ENCODE assay signal across 15 mouse cellular contexts in genomic region chr1:156474854-156475253, GRCm38 (mm10). TPM values are rescaled to one million over a fixed set of nuclear protein-coding genes. Genes with fewer than 3 reads are reported as not detected.
A peak's percentile ranks its signal among the peaks of the same experiment; 100 is the strongest.
DNase-seq lines count a peak whose midpoint lies in the region; ATAC-seq and TF ChIP-seq lines count a peak whose summit lies in the region.
"Had no signal": no experiment of that assay in that cellular context is flagged by ENCODE, and none has a peak within 500 bp of the region (broad histone marks: within the 10 kb centered on the region; RNA-seq: fewer than 3 reads in every experiment).

No protein-coding gene starts in this region.

- no peak overlapping the region for H3K27ac ChIP-seq in midbrain, embryonic 10.5 days (replicated peaks)
- no peak overlapping the region for H3K27ac ChIP-seq in midbrain, embryonic 15.5 days
- 0 out of 2 replicates have a peak overlapping the region, but pooled peaks have one; percentile 41 for H3K27ac ChIP-seq in thymus, adult 2 months (ENCODE audit: control insufficient read depth, insufficient read depth, low read length)
- H3K27ac ChIP-seq: embryonic facial prominence, embryonic 13.5 days; forebrain, embryonic 12.5 days; forebrain, embryonic 15.5 days; hindbrain, embryonic 12.5 days; hindbrain, embryonic 15.5 days had no signal

- no peaks in the 10 kb centered on the region for H3K36me3 ChIP-seq in midbrain, embryonic 10.5 days
- no peaks in the 10 kb centered on the region for H3K36me3 ChIP-seq in midbrain, embryonic 15.5 days (replicated peaks)
- no peaks in the 10 kb centered on the region for H3K36me3 ChIP-seq in thymus, adult 2 months (ENCODE audit: control insufficient read depth, insufficient read depth, low read length)
- H3K36me3 ChIP-seq in myocyte (ENCODE audit: control insufficient read depth, insufficient read depth), result peaks cover 7% of the 10 kb centered on the region
- H3K36me3 ChIP-seq: embryonic facial prominence, embryonic 13.5 days; forebrain, embryonic 15.5 days; hindbrain, embryonic 12.5 days; hindbrain, embryonic 15.5 days had no signal

- H3K27me3 ChIP-seq in midbrain, embryonic 10.5 days (ENCODE audit: low read depth, poor library complexity, severe bottlenecking), result peaks cover 5% of the 10 kb centered on the region; the same call in 1 of the 2 replicates
- H3K27me3 ChIP-seq in midbrain, embryonic 15.5 days (replicated peaks), result no peaks in the 10 kb centered on the region
- H3K27me3 ChIP-seq in thymus, adult 2 months (ENCODE audit: control insufficient read depth, insufficient read depth, low read length), result no peaks in the 10 kb centered on the region
- H3K27me3 ChIP-seq in myocyte (ENCODE audit: control insufficient read depth, insufficient read depth, insufficient read length), result no peaks in the 10 kb centered on the region
- H3K27me3 ChIP-seq: embryonic facial prominence, embryonic 13.5 days; forebrain, embryonic 15.5 days; hindbrain, embryonic 15.5 days; Patski had no signal

- H3K9me3 ChIP-seq in midbrain, embryonic 10.5 days (replicated peaks), result no peaks in the 10 kb centered on the region
- no peaks in the 10 kb centered on the region for H3K9me3 ChIP-seq in midbrain, embryonic 15.5 days
- H3K9me3 ChIP-seq: embryonic facial prominence, embryonic 10.5 days; forebrain, embryonic 12.5 days; forebrain, embryonic 15.5 days; hindbrain, embryonic 15.5 days had no signal

- no peak for TF ChIP-seq CTCF in thymus, adult 2 months (IDR thresholded peaks at IDR 0.05; ENCODE audit: borderline replicate concordance, control insufficient read depth, extremely low read depth, insufficient read depth, low read length, poor library complexity)

- H3K4me1 ChIP-seq in midbrain, embryonic 10.5 days, result peaks cover 46% of the 10 kb centered on the region
- H3K4me1 ChIP-seq in midbrain, embryonic 15.5 days, result peaks cover 11% of the 10 kb centered on the region
- peaks cover 16% of the 10 kb centered on the region for H3K4me1 ChIP-seq in thymus, adult 2 months (replicated peaks; ENCODE audit: control insufficient read depth, insufficient read depth, low read length)

- no peak overlapping the region for H3K4me2 ChIP-seq in midbrain, embryonic 15.5 days
- H3K4me2 ChIP-seq in myocyte (ENCODE audit: low read depth), result peak overlapping the region; percentile 64

- no peak overlapping the region for H3K9ac ChIP-seq in midbrain, embryonic 15.5 days

- no peak for TF ChIP-seq POLR2A in thymus, adult 2 months (IDR thresholded peaks at IDR 0.05; ENCODE audit: control insufficient read depth, extremely low read depth, insufficient read depth, low read length, poor library complexity)
- no peak for TF ChIP-seq POLR2A in myocyte (IDR thresholded peaks at IDR 0.05; ENCODE audit: insufficient read length, low read depth)

- H3ac ChIP-seq in myocyte (ENCODE audit: control insufficient read depth, insufficient read length), result no peak overlapping the region

- ATAC-seq in midbrain, embryonic 15.5 days (replicated peaks), result no peak

- WGBS in midbrain, embryonic 10.5 days, result 24% methylated on average over 3 of the region's 3 CpGs
- WGBS in midbrain, embryonic 15.5 days, result 11% methylated on average over 3 of the region's 3 CpGs
- WGBS in thymus, adult 2 months, result 79% methylated on average over 3 of the region's 3 CpGs

- H3K79me2 ChIP-seq in myocyte (ENCODE audit: control insufficient read depth, insufficient read depth), result peaks cover 41% of the 10 kb centered on the region

- no peak overlapping the region for H3K4me3 ChIP-seq in midbrain, embryonic 10.5 days
- no peak overlapping the region for H3K4me3 ChIP-seq in midbrain, embryonic 15.5 days
- H3K4me3 ChIP-seq in thymus, adult 2 months (ENCODE audit: control insufficient read depth, insufficient read depth, low read length), result no peak overlapping the region
- H3K4me3 ChIP-seq in myocyte, result no peak overlapping the region

- DNase-seq in midbrain, embryonic 10.5 days (ENCODE audit: low spot score), result peak; percentile 14
- DNase-seq in thymus, adult 2 months, result no peak
- no peak for DNase-seq in thymus, adult 18-20 months
- no peak for DNase-seq in ovary, postnatal 36 days (ENCODE audit: low spot score)

TF ChIP-seq in myocyte, 11 proteins besides CTCF, POLR2A, EP300 and RAD21:
- no peak for TF ChIP-seq USF1 (IDR thresholded peaks at IDR 0.05; ENCODE audit: low read depth)
- TF ChIP-seq MYOD1 (IDR thresholded peaks at IDR 0.05; ENCODE audit: control insufficient read depth in 1 of 3, insufficient read length in 2 of 3, low read depth in 2 of 3), result peak in 2 of 3 experiments; percentile 62 to 72
- no peak for TF ChIP-seq REST (IDR thresholded peaks at IDR 0.05; ENCODE audit: insufficient read depth, insufficient read length)
- TF ChIP-seq TCF12 (IDR thresholded peaks at IDR 0.05; ENCODE audit: insufficient read depth, poor library complexity, severe bottlenecking), result no peak
- TF ChIP-seq TCF3 (IDR thresholded peaks at IDR 0.05; ENCODE audit: insufficient read length, low read depth), result peak; percentile 29
- peak in 2 of 3 experiments; percentile 51 to 91 for TF ChIP-seq MYOG (IDR thresholded peaks at IDR 0.05; ENCODE audit: control insufficient read depth in 1 of 3, insufficient read depth in 1 of 3, insufficient read length in 2 of 3, low read depth in 2 of 3)
- TF ChIP-seq MAX (IDR thresholded peaks at IDR 0.05; ENCODE audit: low read depth), result no peak

RNA-seq across cellular contexts. Expression of gene Soat1, which starts 0.7 kb away (rescaled TPM):
- 26.3 and 29.4 TPM in 2 replicates for polyA plus RNA-seq in midbrain, embryonic 10.5 days (2016; fragmentation: Nextera tagmentation; extraction: Ambion mirVana)
- polyA plus RNA-seq in midbrain, embryonic 15.5 days (2015; fragmentation: Nextera tagmentation; extraction: Ambion mirVana), result 9.1 and 9.2 TPM in 2 replicates
- 103 and 119 TPM in 2 replicates for polyA plus RNA-seq in thymus, adult 2 months (2012; rRNA removed)
- 42.2 TPM for polyA plus RNA-seq in myocyte (2012; fragmentation: generic; extraction: Trizol)

RNA-seq across cellular contexts. Expression of gene Gm10031, which starts 49.0 kb away (rescaled TPM):
- 0.35 TPM in 2 replicates for polyA plus RNA-seq in midbrain, embryonic 10.5 days (2016; fragmentation: Nextera tagmentation; extraction: Ambion mirVana)
- 0.38 and 0.45 TPM in 2 replicates for polyA plus RNA-seq in midbrain, embryonic 15.5 days (2015; fragmentation: Nextera tagmentation; extraction: Ambion mirVana)
- 33.7 and 36.5 TPM in 2 replicates for polyA plus RNA-seq in thymus, adult 2 months (2012; rRNA removed)
- 3.6 TPM for polyA plus RNA-seq in myocyte (2012; fragmentation: generic; extraction: Trizol)

RNA-seq across cellular contexts. Expression of gene Axdnd1, which starts 53.9 kb away (rescaled TPM):
- 0.09 and 0.12 TPM in 2 replicates for polyA plus RNA-seq in midbrain, embryonic 10.5 days (2016; fragmentation: Nextera tagmentation; extraction: Ambion mirVana)
- polyA plus RNA-seq in midbrain, embryonic 15.5 days (2015; fragmentation: Nextera tagmentation; extraction: Ambion mirVana), result 0.11 and 0.12 TPM in 2 replicates
- 2.4 and 3.2 TPM in 2 replicates for polyA plus RNA-seq in thymus, adult 2 months (2012; rRNA removed)
- polyA plus RNA-seq in myocyte (2012; fragmentation: generic; extraction: Trizol), result 0.11 TPM
- polyA plus RNA-seq: erythroblast, embryonic 14.5 days; heart, postnatal 0 days had no signal
